Mouse (Mus musculus): ENCODE data around the gene Sh3rf3.
A peak's percentile ranks its signal among the peaks of the same experiment; 100 is the strongest.

Gene Sh3rf3

DNA sequence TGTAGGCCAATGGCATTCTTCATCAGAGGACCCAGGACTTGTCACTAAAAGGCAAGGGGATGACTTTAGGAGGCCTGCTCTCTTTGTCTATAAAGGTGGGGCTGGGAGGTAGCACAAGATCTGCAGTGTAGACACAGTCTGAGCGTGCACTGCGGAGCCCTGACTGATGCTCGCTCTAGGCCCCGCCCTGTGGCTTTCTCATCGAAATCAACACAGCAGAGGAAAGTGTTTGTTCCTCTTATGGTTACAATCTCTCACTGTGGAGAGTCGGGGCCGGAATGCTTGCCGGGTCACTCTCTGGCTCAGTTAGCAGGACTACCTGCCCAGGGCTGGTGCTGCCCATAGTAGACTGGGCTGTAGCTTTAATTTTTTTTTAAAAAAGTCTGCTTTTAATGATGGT is 299.6 kb downstream of the Sh3rf3 start:
- DNase-seq, result no peak

DNA sequence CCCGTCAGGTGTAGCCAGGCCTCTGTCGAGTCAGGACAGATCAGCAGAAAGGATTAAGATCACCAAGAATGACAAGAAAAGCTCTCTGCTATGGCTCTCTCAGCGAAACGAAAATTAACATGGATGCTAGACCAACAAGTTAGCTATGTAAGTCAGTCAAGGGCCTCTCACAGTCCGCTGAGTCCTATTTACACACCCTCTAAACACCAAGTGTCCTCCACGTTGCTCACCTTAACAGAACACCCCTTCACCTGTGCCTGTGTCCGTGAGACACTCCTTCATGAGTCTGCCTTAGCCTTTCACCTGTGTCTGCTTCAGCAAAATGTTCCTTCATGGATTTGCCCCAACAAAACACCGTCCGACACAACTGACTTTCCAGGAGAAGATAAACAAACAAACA is 300.2 kb downstream of the Sh3rf3 start:
- no peak for DNase-seq

DNA sequence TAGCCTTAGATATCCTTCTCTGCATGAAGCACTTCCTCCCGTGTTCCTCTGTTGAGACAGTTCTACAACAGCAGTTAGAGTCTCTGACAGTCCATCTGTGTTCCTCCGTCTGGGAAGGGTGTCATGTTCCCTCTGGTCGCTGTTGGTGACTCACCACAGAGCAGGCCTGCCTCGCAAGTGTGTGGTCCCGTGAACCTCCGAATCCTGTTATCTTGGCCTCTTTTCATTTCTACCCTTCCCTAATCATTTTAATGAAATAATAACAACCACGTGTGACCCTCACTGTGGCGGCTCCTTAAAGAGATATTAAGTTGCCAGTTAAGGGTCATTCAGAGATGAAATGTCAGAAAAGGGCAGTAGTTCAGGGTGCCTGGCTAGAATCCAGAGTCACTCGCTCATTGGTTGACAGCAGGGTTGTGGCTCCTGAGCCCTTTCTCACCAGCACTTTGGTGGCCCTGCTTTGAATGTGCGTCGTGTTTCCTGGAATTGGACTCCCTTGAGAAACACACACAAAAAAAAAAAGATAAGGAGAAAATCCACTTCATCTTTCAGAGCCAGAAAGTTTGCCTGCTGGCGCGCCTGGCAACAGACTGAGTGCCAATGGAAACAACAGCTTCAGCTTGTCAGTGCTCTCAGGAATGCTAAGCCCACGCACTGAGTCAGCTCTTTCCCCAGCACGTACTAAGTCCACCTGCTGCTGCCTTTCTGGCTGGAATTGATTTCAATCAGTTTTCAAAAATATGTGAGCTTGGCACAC is 301.6 kb downstream of the Sh3rf3 start:
- no peak for DNase-seq

DNA sequence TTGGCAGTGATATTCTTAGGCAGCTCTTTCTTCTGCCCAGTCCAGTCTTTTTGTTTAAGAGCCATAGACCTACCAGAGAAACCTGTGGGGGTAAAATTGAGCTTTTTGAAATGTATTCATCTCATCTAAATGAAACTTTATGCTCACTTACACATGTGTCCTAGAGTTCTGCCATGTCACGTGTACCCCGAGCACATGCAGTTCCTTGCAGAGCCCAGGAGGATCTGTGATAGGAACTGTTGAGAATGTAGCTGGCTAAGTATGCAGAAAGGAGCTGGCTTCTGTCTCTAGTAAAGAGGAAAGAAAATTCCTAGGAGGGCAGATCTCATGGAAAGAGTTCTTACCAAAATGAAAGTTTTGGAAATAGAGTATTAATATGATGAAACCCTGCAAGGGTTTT is 302.5 kb downstream of the Sh3rf3 start:
- DNase-seq, result no peak

DNA sequence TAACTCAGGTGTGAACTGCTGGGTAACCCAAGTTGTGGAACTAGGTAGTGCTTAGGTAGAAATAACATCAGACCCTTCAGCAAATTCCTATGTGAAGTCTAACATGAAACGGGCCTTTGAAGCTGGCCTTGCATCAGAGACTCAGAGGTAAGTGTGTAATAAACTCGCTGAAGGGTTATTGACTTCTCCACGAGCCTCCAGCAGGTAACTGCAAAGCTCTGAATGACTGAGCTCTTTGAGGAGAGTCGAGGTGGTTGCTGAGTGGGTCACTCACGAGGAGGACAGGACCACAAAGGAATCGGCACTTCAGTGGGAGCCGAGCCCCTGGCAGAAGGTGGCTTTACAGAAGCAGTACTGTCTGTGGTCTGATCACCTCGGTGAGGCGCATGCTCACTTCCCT is 303.2 kb downstream of the Sh3rf3 start:
- no peak for DNase-seq

DNA sequence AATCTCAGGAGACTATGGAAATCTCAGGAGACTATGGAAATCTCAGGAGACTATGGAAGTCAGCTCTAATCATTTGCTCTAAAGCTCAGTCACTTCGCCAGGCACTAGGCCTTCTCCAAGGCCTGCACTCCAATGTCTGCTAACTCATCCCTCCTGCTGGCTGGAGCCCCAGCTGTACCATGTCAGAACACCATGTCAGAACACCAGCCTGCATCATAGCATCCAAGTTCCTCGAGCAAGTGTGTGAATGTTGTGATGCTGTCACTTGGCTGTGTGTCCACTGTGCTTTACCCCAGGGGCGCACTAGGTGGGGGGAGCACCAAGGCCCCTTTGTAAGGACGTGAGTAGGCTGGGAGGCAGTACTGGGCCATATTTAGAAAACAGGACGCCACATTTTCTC is 304.4 kb downstream of the Sh3rf3 start:
- no peak for DNase-seq

DNA sequence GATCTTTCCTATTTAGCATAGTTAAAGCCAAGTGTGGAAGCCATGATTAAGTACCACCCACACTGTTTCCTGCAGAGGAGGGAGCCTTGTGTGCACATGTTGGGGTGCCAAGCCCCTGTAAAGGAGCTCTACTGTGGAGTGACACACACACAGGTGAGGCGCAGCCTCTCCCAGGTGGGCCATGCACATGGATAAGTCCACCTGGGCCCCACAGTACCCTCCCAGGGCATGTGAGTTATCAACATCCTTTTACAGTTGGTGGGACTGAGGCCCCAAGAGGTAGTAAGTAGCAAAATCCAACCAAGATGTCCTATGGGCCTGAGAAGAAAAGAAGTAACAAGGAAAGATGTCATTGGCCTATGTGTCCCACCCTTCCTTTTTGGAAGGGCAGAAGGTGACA is 305.8 kb downstream of the Sh3rf3 start:
- no peak for DNase-seq

DNA sequence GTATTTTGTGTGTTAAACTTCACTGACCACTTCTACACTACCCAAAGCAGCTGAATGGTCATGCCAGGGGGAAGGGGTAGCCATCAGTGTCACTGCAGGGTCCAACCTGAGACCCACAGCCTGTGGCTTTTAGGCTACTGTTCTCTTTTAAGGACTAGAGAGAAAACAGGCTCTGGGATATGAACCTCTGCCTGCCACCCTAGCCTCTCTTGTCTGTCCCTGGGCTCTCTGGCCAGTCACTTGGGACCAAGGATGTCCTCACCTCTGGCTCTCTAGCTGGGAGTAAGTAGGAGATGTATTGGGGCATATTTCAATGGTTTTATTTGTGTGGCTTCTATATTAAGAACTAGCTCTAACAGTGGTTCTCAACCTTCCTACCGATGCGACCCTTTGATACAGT is 306.7 kb downstream of the Sh3rf3 start:
- no peak for DNase-seq

DNA sequence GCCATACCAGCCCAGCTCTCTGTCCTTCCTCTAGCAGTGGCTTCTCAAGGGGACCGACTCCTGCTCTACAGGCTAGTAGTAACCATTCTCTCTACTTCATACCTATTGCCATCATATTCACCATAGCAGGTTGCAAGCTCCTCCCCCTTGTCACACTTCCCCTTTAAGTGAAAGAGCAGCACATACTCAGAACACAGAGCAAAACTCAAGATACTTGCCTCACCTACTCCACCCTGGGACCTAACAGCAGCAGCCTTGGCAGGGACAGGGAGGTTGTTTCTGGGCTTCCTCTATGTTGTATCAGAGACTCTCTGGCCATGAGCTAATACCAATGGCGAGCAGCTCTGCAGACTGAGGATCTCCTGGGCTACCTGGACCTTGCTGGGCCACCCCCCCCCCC is 312.3 kb downstream of the Sh3rf3 start:
- no peak for DNase-seq

DNA sequence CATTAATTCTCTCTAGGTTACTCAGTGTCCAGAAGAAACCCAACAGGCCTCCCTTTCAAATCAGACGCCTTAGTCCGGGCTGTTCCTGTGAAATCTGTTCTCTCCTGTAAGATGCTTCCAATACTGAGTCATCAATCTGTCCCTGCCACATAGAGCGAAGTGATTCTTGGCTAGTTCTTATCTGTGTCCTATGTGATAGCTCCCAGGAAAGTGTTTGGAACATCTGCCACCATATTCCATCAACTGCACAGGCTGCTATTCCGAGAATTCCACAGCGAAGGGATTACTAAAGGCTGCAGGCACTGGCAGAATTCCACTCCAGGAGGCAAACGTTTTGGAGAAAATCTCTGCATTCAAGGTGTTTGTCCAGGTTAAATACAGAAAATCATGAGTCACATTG is 314.5 kb downstream of the Sh3rf3 start:
- DNase-seq, result no peak

DNA sequence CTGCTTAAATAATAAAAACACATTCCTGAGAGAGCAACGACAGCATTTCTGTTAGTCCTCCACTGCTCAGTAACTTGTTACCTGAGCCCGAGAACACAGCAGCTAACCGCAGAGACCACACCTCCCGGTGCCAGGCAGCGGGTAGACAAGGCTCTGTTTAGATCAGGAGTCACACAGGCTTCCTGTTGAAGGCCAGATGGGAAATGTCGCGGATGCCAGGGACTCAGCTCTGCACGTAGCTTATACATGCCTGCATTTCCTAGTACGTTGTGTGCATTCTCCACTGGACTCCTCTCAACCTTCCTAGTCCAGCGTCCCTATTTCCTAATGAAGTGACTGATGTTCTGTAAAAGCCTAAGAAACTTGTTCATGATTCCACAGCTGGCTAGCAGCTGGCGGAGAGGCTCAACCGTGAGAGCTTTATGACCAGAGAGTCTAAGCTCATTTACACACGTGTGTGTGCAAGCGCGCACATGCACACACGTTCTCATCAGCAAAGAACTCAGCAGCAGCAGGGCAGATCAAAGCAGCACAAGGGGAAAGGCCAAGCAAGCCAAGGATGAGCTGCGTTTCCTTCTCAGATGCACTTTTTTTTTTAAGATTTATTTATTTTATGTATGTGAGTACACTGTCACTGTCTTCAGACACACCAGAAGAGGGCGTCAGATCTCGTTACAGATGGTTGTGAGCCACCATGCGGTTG is 318.9 kb downstream of the Sh3rf3 start:
- DNase-seq, result no peak

DNA sequence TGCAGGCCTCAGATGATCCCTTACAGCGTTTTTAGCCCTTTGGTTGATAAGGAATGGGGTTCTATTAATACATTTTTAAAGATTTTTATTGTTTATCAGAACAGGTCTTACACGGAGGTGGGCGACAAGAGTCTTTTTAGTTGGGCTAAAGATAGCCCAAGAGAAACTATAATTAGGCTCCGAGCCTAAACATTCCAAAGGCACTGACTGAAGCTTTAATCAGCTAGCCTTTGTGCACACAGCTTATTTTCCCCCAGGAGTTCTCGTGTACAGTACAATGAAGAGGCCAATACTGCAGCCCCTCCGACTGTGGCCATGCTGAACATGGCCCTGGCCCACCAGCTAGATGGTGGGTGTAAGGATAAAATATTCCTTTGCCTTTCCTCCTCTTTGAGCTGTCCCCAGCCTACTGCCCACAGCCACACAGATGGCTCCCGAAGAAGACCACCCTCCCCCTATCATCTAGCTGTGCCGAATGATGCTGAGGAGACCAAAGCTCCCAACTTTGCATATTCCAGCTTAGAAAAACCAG is 320.4 kb downstream of the Sh3rf3 start:
- no peak for DNase-seq

DNA sequence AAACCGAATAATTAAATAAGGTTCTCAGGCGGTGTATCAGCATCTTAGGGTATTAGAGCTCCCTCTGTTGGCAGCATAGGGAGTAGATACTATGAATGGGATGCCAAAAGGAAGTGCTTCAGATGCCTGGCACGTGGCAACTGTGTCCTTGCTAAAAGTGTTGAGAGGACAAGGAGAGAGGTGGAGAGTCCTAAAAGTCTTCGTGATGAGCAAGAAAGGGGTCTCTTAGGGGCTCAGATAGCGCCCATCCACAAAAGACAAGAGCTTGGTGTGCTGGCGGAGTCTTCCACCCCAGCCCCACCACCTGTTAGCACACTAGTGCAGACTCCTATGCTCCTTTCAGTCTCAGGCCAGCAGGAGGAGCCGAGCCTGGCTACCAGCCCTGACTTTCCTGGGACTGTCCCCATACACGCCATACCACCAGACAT is 336.8 kb downstream of the Sh3rf3 start:
- DNase-seq, result peak; percentile 21 to 27

DNA sequence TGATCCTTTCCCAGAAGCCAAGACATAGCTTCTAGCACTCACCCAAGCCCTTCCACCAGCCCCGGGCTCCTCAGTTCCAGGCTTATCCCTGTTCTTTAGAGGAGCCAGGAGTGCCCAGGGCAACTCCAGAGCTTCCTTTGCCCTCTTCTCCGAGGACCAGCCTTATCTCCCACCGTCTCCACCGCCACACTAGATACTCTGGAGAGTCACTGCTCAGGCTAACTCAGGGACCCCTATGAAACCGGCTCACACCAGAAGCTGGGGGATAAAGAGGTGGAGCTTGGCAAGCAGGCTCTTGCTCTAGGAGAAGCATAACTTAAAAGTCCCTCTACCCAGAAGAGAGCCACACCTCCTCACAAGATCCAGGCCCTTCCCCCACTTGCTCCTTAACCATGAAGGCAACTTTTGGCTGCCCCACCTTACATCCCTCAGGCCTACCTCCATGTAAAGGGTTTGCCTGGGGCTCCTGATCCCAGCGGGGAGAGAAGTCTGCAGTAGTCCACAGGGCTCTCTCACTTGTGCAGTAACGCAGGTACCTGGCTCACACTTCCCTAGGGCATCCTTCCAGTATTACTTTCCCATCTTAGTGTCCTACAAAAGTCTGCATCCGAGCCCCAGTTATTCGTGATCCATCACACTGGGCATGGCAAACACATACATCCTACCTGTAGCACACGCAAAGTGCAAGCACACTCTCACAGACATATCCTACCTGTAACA is 337.9 kb downstream of the Sh3rf3 start:
- DNase-seq, result no peak

DNA sequence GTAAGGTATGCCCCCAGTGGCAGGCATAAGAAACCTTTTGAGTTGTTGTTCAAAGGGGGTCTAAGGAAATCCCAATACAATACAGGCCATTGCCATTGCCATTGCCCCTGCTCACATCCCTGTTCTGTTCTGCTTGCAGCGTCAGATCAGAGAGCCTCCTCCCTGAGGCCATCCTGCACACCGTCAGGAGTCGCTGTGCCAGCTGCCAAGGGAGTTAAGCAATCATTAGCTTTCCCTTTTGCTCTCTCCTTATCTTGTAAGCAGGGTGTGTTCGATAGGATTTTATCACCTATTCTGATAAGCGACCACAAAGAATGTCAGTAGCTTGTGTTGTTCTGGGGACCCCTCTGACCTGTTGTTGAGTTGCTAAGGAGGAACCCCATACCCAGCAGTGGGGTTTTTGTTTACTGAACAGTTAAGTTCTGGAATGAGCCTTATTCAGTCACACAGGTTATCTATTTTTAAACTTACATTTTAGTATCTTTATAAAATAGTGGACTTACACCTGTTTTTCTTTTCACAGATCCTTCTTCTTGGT is 339.5 kb downstream of the Sh3rf3 start:
- no peak for DNase-seq

DNA sequence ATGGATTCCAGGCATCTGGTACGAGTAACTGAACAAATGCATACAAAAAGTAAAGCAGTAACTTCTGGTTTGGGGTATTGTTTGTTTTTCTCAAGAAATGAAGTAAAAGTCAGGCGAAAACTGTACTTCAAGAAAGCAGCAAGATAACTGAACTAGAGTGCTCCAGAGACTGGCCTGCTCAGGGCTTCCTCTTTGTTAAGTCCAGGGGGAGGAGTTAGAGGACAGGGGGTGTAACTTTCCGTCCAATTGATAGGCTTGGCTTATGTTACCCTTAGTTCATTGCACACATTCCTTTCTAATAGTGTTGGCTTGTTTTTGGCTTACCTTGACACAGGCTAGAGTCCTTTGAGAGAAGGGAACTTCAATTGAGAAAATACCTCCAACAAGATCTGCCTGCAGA is 345.5 kb downstream of the Sh3rf3 start:
- no peak for DNase-seq

DNA sequence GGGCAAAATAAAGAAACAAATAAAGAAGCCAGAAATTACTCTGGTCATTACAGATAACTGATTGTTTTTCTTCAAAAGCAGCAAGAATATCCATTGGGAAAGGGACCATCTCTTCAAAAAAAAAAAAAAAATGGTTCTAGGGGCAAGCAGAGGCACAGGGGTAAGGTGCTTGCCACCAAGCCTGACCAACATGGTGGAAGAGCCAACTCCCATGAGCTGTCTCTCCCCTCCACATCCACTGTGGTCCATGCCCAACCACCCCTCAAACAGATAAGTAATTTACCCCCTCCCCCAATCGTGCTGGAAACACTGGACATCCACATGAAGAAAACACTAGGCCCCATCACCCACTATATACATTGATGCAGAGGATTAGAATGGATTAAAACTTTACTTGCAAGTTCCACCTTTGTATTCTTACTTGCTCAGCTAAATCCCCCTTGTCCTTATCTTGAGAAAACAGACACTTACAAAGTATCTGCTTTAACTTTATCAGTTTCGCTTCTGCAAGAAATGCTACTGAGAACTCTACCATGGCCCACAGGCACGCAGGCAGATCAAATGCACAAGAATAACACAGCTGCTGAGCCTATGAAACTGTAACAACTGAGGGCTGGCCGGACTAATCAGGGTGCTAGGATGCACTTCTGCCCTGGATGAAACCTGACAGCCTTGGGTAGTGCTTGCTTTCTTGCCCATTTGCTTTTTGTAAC is 349.2 kb downstream of the Sh3rf3 start:
- DNase-seq, result no peak

DNA sequence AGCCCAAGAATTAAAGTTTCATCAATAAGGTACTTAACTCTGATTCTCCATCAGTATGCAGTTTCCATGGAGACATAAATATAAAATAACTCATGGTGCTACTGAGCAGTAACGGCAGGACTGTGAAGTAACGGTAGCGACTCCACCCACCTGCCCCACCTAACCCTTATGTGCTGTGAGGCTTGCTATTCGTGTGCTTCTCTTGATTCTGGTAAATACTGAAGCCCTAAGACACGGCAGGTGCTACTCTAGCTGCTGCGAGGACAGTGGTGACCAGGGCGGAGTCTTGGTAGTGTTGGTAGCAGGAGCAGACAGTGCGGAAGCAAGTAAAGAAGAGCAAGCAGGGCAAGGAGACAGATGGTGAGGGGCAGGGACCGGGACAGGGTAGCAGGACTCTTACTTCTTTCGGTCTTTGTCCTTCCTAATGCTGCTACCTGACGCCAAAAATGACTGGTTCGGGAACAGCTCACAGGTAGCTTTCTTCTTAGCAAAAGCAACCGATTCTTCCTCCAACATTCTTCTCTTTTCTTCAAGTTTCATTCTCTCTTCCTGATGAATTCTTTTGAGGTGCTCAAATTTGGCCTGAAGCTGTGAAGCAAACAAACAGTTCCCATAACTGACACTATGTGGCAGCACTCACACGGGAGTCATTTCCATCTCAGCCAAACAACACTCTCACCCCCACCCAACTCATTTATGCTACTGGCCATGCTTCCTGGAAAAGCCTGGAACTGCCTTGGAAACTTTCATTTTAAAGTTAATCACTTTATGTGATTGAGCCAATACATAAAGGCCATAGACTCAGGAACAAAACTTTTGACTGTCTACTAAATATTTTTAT is 353.2 kb downstream of the Sh3rf3 start:
- DNase-seq, result peak; percentile 42 to 45

DNA sequence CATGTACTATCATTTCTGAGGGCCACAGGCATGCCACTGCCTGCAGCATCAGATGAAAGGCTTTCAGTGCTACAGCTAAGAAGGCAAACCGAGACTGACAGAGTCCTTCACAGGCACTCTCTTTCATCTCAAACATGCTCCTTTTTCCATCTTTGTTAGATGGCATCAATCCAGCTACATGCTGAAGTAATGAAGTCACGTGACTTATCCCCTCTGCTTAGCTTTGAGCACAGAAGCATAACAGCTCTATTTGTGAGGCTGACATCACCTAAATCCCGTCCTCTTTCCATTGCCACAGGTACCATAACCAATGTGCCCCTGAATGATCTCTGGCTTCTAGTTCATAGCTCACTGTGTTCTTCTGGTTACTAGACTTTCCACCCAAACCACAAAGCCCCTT is 357.9 kb downstream of the Sh3rf3 start:
- DNase-seq, result no peak

DNA sequence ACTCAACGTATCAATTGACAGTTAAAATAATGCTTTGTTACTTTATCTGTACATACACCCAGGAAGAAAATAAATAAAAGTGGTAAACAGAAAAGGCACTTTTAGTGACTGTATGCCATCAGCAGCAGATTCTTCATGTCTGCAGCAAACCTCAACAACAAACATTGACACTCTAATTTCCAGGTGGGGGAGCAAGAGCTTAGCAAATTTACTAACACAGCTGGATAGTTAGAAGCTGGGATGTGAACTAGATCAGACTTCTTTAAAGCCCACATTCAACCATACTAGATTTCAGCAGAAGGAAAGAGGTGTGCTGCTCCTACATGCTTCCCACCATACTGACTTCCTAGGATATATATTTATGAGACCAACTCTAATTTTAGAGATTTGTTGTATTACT is 359.4 kb downstream of the Sh3rf3 start:
- DNase-seq, result no peak

DNA sequence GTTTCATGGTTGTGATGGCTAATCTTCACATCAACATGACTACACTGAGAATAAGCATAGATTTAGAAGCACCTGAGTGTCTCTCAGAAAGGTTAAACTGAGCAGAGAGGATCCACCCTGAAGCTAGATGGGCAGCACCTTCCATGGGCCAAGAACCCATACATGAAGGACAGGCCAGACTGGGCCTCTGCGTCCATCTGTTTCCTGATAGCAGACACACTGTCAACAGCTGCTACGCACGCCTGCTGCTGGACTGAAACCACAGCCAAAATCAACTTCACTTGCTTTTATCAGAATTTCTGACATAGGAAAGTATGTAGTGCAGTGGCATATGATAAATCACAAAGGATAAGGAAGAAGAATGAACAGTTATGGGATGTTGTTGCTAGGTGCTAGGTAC is 366.5 kb downstream of the Sh3rf3 start:
- no peak for DNase-seq

DNA sequence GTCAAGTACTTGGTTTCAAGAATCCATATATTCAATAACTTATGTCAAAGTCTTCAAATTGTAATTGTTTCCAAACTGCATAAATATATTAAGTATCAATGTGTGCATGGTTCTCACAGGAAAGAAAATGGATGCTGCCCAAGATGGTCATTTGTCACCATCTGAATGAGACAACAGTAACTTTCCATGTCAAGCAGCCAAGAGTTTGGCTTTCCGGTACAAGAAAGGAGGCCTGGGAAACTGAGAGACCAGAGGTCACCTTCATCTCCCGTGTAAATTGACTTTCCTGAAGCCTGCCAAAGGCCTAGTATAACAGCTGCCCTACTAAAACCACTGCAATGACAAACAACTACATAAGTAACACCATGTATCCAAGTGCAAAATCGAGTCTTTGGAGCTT is 369.1 kb downstream of the Sh3rf3 start:
- no peak for DNase-seq
